Mouse (Mus musculus): ENCODE results near the gene Nudt3.

- TF ChIP-seq CTCF (IDR thresholded peaks at IDR 0.05; ENCODE audit: low read depth, low read length), result no peak
- TF ChIP-seq POLR2A (IDR thresholded peaks at IDR 0.05; ENCODE audit: borderline replicate concordance, low read depth, low read length), result no peak
Measured at GRCm38 (mm10) chr17:27656414-27656813, 33.1 kb upstream of the Nudt3 start.

All from bone marrow macrophage, adult 2 months (primary cell).